Mouse (Mus musculus): ENCODE measurements around the gene Prkci. TPM values are rescaled to one million over a fixed set of nuclear protein-coding genes. Genes with fewer than 3 reads are reported as not detected.

Prkci gene
- polyA plus RNA-seq, 1 experiment from 2014 or later, result 25.1 TPM

DNA sequence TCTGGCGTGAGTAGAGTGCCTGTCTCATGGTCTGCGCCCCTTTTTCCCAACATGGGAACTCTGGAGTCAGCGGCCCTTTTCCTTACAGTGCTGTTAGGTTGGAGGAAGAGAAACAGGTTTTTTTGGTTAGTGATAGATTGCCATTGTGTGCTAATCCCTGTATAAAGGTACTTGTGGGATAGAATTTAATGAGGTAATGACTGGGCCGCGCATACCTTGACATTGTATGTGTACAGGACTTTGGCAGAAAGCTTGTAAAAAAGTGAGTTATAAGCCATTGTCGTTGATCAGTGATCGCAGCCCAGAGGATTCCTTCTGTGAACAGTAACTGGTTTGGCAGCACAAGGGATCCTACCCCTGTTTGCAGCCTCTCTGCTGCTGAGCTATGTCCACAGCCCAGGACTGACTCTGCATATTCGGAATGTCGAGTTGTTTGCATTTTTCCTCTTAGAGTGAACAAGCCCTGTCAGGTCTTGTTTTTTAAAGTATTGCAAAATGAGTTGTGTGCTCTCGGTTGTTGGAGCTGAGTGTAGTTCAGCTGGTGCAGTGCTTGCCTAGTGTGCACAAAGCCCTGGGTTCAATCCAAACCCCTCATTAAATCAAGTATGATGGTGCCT lies 4.0 kb downstream of the Prkci start:
- Histone ChIP-seq H3K4me3 (replicated peaks) (no peak overlapping the region), H3K9ac (replicated peaks) (no peak overlapping the region), H3K9me3 (replicated peaks) (no peaks in the 10 kb centered on the region), H3K27me3 (replicated peaks) (no peaks in the 10 kb centered on the region), H3K4me1 (peaks cover 33% of the 10 kb centered on the region), H3K4me2 (no peak overlapping the region), H3K36me3 (no peaks in the 10 kb centered on the region), H3K27ac (replicated peaks) (peak overlapping the region; percentile 18; the same call in 1 of the 2 replicates)
- ATAC-seq (ENCODE audit: low FRiP score), result no peak
- WGBS, result 60% methylated on average over 10 of the region's 10 CpGs

DNA sequence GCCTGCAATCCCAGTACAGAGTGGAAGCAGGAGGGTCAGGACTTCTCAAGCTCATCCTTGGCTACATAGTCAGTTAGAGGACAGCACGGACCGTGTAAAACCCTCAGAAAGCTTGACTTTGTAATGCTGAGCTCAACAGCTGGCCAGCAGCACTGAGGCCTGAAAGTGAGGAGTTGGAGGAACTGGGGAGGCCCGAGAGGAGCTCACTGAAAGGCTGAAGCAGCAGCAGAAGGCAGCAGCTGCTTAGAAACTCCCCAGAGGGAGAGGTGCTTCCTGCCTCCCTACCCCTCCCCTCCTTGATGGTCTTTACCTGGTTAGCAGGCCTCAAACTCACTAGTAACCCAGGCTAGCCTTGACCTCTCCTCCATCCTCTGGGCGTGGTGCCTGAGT lies 4.5 kb downstream of the Prkci start:
- Histone ChIP-seq H3K9ac (replicated peaks) (no peak overlapping the region), H3K27me3 (replicated peaks) (no peaks in the 10 kb centered on the region), H3K4me3 (replicated peaks) (no peak overlapping the region), H3K4me2 (no peak overlapping the region), H3K36me3 (no peaks in the 10 kb centered on the region), H3K9me3 (replicated peaks) (no peaks in the 10 kb centered on the region), H3K27ac (replicated peaks) (peak overlapping the region; percentile 18; the same call in 1 of the 2 replicates), H3K4me1 (peaks cover 28% of the 10 kb centered on the region)
- ATAC-seq (ENCODE audit: low FRiP score), result no peak
- 36% methylated on average over 4 of the region's 4 CpGs for WGBS

DNA sequence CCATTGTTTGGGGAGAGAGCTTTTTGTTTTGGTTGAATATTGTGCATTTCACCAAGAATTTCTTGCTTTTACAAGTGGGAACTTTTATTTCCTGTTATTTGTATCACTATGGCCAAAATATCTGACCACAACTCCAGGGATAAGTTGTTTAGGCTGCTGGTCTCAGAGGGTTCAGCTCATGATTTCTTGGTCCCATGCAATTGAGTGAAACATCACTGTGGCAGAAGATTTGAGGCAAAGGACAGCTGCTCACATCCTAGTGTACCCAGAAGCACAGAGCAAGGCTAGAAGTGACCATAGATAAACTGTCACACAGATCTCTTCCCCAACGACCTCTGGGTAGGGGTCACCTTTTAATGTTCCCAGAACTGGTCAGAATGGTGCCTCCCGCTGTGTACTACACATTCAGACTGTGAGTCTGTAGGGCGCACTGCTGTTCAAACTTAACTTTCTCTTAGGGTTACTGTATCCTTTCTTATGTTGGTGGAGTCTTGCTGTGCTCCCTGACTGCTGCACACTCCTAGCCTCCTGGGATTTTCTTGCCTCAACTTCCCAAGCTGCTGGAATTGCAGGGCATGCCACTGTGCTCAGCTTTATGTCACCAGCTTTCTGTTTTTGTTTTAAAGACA lies 5.6 kb downstream of the Prkci start:
- Histone ChIP-seq H3K9me3 (replicated peaks) (no peaks in the 10 kb centered on the region), H3K27me3 (replicated peaks) (no peaks in the 10 kb centered on the region), H3K9ac (replicated peaks) (no peak overlapping the region), H3K4me1 (peaks cover 28% of the 10 kb centered on the region), H3K4me2 (no peak overlapping the region), H3K36me3 (no peaks in the 10 kb centered on the region), H3K27ac (replicated peaks) (no peak overlapping the region), H3K4me3 (replicated peaks) (no peak overlapping the region)
- WGBS, result 36% methylated on average over 3 of the region's 3 CpGs
- ATAC-seq (ENCODE audit: low FRiP score), result no peak

DNA sequence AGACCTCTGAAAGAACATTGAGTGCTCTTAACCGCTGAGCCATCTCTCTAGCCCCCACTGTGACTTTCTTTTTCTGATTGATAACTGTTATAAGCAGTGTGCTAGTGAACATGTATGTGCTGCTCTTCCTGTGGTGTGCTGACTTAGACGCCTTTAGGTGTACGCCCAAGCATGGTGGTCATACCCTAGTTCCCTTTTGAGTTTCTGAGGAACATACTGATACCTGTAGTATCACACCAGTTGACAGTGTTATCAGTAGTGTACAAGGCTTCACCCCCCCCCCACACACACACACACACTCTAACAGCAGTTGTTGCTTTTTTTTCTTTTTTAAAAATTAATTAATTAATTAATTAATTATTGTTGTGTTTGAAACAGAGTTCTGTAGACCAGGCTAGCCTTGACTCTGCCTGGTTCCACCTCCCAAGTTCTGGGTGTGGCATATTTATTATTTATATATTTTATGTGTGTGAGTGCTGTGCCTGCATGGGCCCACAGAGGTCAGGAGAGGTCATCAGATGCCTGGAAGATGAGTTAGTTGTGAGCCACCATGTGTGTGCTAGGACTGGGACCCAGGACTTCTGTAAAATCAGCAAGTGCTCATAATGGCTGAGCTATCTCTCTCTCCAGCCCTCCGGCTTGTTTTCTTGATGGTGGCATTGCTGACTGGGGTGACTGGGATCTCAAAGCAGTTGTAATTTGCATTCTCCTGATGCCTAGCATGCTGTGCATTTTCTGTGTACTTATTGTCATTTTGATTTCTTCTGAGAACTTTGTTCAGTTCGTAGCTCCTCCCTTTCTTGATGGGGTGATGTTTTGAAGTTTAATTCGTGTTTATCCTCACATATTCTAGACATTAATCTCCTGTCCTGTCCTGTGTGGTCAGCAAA lies 9.0 kb downstream of the Prkci start:
- H3K4me2 ChIP-seq, result no peak overlapping the region
- no peaks in the 10 kb centered on the region for H3K9me3 ChIP-seq (replicated peaks)
- H3K27me3 ChIP-seq (replicated peaks), result no peaks in the 10 kb centered on the region
- WGBS, result 77% methylated on average over 6 of the region's 6 CpGs
- no peaks in the 10 kb centered on the region for H3K36me3 ChIP-seq
- no peak overlapping the region for H3K9ac ChIP-seq (replicated peaks)
- no peak overlapping the region for H3K27ac ChIP-seq (replicated peaks)
- H3K4me1 ChIP-seq, result peaks cover 9% of the 10 kb centered on the region
- no peak for ATAC-seq (ENCODE audit: low FRiP score)
- H3K4me3 ChIP-seq (replicated peaks), result no peak overlapping the region

DNA sequence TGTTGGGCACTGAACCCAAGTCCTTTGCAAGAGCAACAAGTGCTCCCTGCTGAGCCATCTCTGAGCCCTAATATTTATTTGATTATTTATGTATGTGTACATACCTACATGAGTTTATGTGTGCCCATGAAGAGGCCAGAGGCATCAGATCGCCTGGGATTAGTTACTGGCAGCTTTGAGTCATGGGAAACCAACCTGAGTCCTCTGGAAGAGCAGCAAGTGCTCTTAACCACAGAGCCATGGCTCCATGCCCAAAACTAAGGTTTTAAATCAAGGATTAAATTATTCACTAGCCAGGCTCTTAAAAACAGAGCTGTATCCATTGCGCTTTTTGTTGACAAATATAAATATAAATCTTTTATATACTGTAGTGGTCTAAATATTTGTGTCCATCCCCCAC lies 18.8 kb downstream of the Prkci start:
- 89% methylated on average over 2 of the region's 2 CpGs for WGBS
- Histone ChIP-seq H3K36me3 (no peaks in the 10 kb centered on the region), H3K4me2 (no peak overlapping the region), H3K9ac (replicated peaks) (no peak overlapping the region), H3K27me3 (replicated peaks) (no peaks in the 10 kb centered on the region), H3K4me1 (peaks cover 19% of the 10 kb centered on the region), H3K9me3 (replicated peaks) (no peaks in the 10 kb centered on the region), H3K27ac (replicated peaks) (no peak overlapping the region), H3K4me3 (replicated peaks) (no peak overlapping the region)
- ATAC-seq (ENCODE audit: low FRiP score), result no peak

DNA sequence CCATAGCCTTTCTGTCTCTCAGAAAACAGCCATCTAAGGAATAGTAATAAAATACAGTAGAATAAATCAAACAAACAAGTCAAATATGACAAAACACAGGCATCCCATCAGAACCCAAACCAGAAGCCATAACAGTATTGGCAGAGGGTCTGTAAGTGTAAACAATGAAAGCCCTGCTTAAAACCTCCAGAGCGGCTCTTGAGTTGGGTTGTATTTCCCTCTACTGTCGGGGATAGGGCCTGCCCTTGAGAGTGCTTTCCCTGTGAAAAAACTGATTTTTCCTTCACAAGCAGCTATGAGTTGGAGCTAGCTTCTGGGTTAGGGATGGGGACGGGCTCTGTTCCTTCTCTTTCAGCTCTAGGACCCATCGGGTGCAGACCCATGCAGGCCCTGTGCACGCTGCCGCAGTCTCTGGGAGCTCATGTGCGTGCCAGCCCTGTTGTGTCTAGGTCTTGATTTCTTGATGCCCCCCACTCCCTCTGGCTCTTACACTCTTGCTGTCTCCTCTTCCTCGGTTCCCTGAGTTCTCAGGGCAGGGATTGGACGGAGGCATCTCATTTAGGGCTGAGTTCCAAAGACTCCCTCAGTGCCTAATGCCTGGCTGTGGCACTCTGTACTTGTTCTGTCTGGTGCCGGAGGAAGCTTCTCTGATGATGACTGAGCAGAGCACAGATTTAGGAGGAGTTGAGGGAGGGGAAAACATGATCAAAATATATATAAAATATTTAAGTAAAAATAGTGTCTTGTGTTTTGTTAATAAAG lies 20.3 kb downstream of the Prkci start:
- H3K9ac ChIP-seq (replicated peaks), result no peak overlapping the region
- WGBS, result 79% methylated on average over 10 of the region's 10 CpGs
- peaks cover 19% of the 10 kb centered on the region for H3K4me1 ChIP-seq
- H3K4me2 ChIP-seq, result no peak overlapping the region
- H3K27ac ChIP-seq (replicated peaks), result no peak overlapping the region
- no peaks in the 10 kb centered on the region for H3K9me3 ChIP-seq (replicated peaks)
- no peak for ATAC-seq (ENCODE audit: low FRiP score)
- no peaks in the 10 kb centered on the region for H3K27me3 ChIP-seq (replicated peaks)
- peaks cover 5% of the 10 kb centered on the region; the same call in 1 of the 2 replicates for H3K36me3 ChIP-seq
- H3K4me3 ChIP-seq (replicated peaks), result no peak overlapping the region

DNA sequence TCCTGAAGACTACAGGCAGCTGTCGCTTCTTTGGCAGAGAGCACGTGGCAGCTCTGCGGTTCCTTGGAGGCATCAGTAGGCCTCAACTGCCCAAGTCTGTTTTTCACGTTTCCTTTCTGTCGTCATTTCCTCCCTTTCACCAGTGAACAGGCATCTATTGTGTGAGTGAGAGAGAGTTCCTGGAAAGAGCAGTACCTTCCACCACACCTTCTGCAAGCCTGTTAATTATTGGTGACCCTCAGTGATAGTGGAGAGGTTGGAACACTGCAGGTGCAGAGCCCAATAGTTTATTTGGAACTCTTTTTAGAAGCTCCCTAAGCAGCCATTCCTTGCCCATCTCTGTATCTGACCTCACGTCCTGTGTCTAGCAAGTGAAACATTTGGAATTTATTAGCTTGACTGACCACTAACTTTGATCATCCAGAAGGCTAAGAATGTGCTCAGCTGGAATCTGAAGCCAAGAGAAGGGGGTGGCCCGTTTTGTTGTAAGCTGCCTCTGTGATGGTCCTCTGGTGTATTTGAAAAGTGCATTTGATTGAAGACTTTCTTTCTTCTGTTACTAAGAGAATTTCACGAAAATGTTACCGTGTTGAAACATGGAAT lies 21.1 kb downstream of the Prkci start:
- Histone ChIP-seq H3K4me2 (no peak overlapping the region), H3K9me3 (replicated peaks) (no peaks in the 10 kb centered on the region), H3K27me3 (replicated peaks) (no peaks in the 10 kb centered on the region), H3K27ac (replicated peaks) (no peak overlapping the region), H3K36me3 (peaks cover 5% of the 10 kb centered on the region; the same call in 1 of the 2 replicates), H3K4me1 (peaks cover 19% of the 10 kb centered on the region), H3K9ac (replicated peaks) (no peak overlapping the region), H3K4me3 (replicated peaks) (no peak overlapping the region)
- WGBS, result 49% methylated on average over 9 of the region's 9 CpGs
- no peak for ATAC-seq (ENCODE audit: low FRiP score)

DNA sequence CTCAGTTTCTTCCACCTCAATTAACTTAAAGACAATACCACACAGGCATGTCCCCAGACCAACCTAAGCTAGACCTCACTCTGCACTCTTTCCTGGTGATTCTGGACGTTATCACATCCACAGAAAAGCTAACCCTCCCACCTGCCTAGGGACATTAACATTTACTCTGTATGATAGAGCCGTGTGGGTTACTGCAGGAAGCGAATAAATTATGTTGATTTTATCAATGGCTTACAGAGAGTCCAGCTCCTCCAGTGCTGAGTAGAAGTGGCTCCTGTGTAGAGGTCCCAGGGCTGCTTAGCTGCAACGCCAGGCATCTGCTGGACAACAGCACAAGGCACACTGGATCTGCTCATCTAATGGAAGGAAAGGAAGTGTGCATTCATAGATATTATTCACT lies 22.1 kb downstream of the Prkci start:
- H3K9ac ChIP-seq (replicated peaks), result no peak overlapping the region
- no peak overlapping the region for H3K27ac ChIP-seq (replicated peaks)
- no peaks in the 10 kb centered on the region for H3K9me3 ChIP-seq (replicated peaks)
- H3K4me2 ChIP-seq, result no peak overlapping the region
- 43% methylated on average over 4 of the region's 4 CpGs for WGBS
- no peak overlapping the region for H3K4me3 ChIP-seq (replicated peaks)
- no peaks in the 10 kb centered on the region for H3K27me3 ChIP-seq (replicated peaks)
- H3K36me3 ChIP-seq, result peaks cover 5% of the 10 kb centered on the region; the same call in 1 of the 2 replicates
- peaks cover 19% of the 10 kb centered on the region for H3K4me1 ChIP-seq
- no peak for ATAC-seq (ENCODE audit: low FRiP score)

DNA sequence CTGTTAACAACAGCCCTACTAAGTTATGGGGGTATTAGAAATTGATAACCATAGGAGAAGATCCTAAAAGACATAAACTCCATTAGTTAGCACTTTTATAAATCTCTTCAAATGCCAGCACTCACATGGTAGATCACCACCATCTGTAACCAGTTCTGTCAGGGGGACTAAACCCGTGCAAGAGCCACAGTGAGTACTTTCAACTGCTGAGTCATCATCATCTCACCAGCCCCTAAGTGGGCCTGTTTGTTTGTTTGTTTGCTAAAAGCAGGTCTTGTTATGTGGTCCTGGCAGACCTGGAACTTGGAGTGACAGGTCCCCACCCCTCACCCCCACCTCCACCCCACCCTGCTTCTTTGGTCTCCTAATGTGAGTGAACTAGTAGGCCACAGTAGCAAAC lies 23.7 kb downstream of the Prkci start:
- Histone ChIP-seq H3K9ac (replicated peaks) (no peak overlapping the region), H3K9me3 (replicated peaks) (no peaks in the 10 kb centered on the region), H3K27ac (replicated peaks) (no peak overlapping the region), H3K36me3 (peaks cover 5% of the 10 kb centered on the region; the same call in 1 of the 2 replicates), H3K4me3 (replicated peaks) (no peak overlapping the region), H3K4me2 (no peak overlapping the region), H3K4me1 (peaks cover 23% of the 10 kb centered on the region), H3K27me3 (replicated peaks) (no peaks in the 10 kb centered on the region)
- ATAC-seq (ENCODE audit: low FRiP score), result no peak
- WGBS, result 90% methylated on average over 1 of the region's 1 CpGs

DNA sequence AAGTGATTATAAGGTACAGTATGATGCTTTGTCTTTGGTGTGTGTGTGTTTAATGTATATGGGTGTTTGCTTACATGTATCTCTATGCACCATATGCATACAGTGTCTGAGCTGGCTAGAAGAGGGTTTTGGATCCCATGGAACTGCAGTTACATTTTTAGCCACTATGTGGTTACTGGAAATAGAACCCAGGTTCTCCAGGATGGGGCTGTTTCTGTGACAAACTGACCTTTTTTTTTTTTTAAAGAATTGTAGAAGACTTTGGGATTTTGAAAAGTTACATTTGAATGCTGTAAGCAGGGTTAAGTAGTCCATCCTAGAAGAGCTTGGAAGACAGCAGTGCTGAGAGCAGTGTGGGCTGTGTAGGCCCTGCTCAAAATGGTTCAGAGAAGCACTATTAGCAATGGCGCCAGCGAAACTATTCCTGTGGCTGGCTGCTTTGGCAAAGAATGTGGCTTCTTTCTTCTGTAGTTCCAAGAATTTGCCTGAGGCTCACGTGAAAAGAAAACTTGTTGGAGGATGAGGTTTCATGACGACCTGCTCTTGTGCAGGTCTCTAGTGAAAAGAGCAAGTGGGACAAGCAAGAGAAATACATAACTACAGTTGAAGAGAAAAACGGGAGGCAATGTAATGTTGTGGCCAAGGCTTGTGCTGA lies 24.4 kb downstream of the Prkci start:
- H3K36me3 ChIP-seq, result peaks cover 5% of the 10 kb centered on the region; the same call in 1 of the 2 replicates
- no peaks in the 10 kb centered on the region for H3K9me3 ChIP-seq (replicated peaks)
- no peaks in the 10 kb centered on the region for H3K27me3 ChIP-seq (replicated peaks)
- H3K9ac ChIP-seq (replicated peaks), result no peak overlapping the region
- peaks cover 23% of the 10 kb centered on the region for H3K4me1 ChIP-seq
- ATAC-seq (ENCODE audit: low FRiP score), result no peak
- H3K4me3 ChIP-seq (replicated peaks), result no peak overlapping the region
- H3K4me2 ChIP-seq, result no peak overlapping the region
- H3K27ac ChIP-seq (replicated peaks), result no peak overlapping the region
- 93% methylated on average over 5 of the region's 5 CpGs for WGBS
